Mouse (Mus musculus) G1E-ER4 (cell line): ENCODE results near the gene Galnt7. TPM values are rescaled to one million over a fixed set of nuclear protein-coding genes. Genes with fewer than 3 reads are reported as not detected.

Experiments used
- GATA1 ChIP-seq: IDR thresholded peaks from one replicate; pipeline ENCODE4 v1.8.0; 2012; ENCODE audit warnings: low read length, inconsistent platforms
- polyA plus RNA-seq: library from polyadenylated mRNA; stranded (reverse); fragments of >175 nt; gene quantifications from 2 replicates; pipeline ENCODE4 v1.2.3, GENCODE M21; 2012

Gene Galnt7
- polyA plus RNA-seq, 1 experiment, result 1.6 TPM

- TF ChIP-seq GATA1, result no peak
Observed at GRCm38 (mm10) chr8:57599813-57600555, 52.8 kb downstream of the Galnt7 start.

- no peak for TF ChIP-seq GATA1
Observed at GRCm38 (mm10) chr8:57595853-57596252, 57.0 kb downstream of the Galnt7 start.

GRCm38 (mm10) chr8:57594175-57594885, 58.5 kb downstream of the Galnt7 start:
- peak; percentile 33 for TF ChIP-seq GATA1

- TF ChIP-seq GATA1, result no peak
Observed at GRCm38 (mm10) chr8:57592604-57593003, 60.2 kb downstream of the Galnt7 start.

GRCm38 (mm10) chr8:57591681-57592080, 61.2 kb downstream of the Galnt7 start:
- no peak for TF ChIP-seq GATA1

- no peak for TF ChIP-seq GATA1
Observed at GRCm38 (mm10) chr8:57590015-57590414, 62.8 kb downstream of the Galnt7 start.

GRCm38 (mm10) chr8:57589176-57589575, 63.7 kb downstream of the Galnt7 start:
- no peak for TF ChIP-seq GATA1

GRCm38 (mm10) chr8:57588604-57589003, 64.2 kb downstream of the Galnt7 start:
- no peak for TF ChIP-seq GATA1

- no peak for TF ChIP-seq GATA1
Observed at GRCm38 (mm10) chr8:57586667-57587066, 66.2 kb downstream of the Galnt7 start.

GRCm38 (mm10) chr8:57585831-57586230, 67.0 kb downstream of the Galnt7 start:
- TF ChIP-seq GATA1, result no peak

GRCm38 (mm10) chr8:57585128-57585442, 67.7 kb downstream of the Galnt7 start:
- no peak for TF ChIP-seq GATA1

- TF ChIP-seq GATA1, result no peak
Observed at GRCm38 (mm10) chr8:57584416-57585127, 68.3 kb downstream of the Galnt7 start.

GRCm38 (mm10) chr8:57579845-57580244, 73.0 kb downstream of the Galnt7 start:
- TF ChIP-seq GATA1, result no peak

GRCm38 (mm10) chr8:57577301-57577700, 75.5 kb downstream of the Galnt7 start:
- TF ChIP-seq GATA1, result no peak

GRCm38 (mm10) chr8:57576238-57576637, 76.6 kb downstream of the Galnt7 start:
- TF ChIP-seq GATA1, result peak; percentile 44

GRCm38 (mm10) chr8:57575336-57575735, 77.5 kb downstream of the Galnt7 start:
- TF ChIP-seq GATA1, result no peak
